Mouse (Mus musculus): Measurements from ENCODE around the gene Hsdl1. TPM values are rescaled to one million over a fixed set of nuclear protein-coding genes. Genes with fewer than 3 reads are reported as not detected.

Hsdl1 gene
- polyA plus RNA-seq, 1 experiment from 2014 or later = 16.6 TPM

DNA sequence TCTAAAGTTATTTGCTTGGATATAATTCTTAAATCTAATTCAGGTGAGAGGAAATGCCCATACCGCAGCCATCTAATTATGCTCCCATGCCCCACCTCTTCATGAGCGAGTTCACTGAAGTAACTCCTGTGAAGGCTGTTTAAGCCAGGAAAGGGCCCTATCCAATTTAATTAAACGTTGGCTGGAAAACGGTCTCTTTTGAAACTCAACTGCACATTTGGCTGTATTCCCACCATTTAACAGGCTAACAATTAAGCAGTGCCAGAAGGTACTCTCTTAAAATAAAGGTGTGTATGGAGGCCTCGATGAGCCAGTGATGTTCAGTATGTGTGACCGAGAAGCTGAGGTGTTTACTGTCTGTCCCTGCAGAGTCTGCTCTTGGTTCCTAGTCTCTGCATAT lies 19.1 kb downstream of the Hsdl1 start:
- no peak for ATAC-seq (ENCODE audit: low read depth)
- H3K4me1 ChIP-seq (ENCODE audit: control insufficient read depth, low read depth, low read length) = peaks cover 41% of the 10 kb centered on the region

GRCm38 (mm10) chr8:119552967-119553366 lies 22.0 kb downstream of the Hsdl1 start:
- Histone ChIP-seq H3K9ac (ENCODE audit: low read depth, low read length) (no peak overlapping the region), H3K27me3 (ENCODE audit: control insufficient read depth, insufficient read depth, low read depth, low read length) (no peaks in the 10 kb centered on the region), H3K9me3 (replicated peaks; ENCODE audit: control insufficient read depth, low read length) (no peaks in the 10 kb centered on the region), H3K36me3 (ENCODE audit: control insufficient read depth, insufficient read depth) (no peaks in the 10 kb centered on the region), H3K4me2 (ENCODE audit: low read depth, low read length) (no peak overlapping the region), H3K4me3 (ENCODE audit: low read depth, low read length) (no peak overlapping the region), H3K4me1 (ENCODE audit: control insufficient read depth, low read depth, low read length) (peaks cover 35% of the 10 kb centered on the region), H3K27ac (ENCODE audit: low read length) (no peak overlapping the region)
- peak; percentile 39; the same call in 1 of the 2 replicates for ATAC-seq (ENCODE audit: low read depth)
- 35% methylated on average over 2 of the region's 2 CpGs for WGBS (ENCODE audit: insufficient replicate concordance)

More for the DNA sequence above, 19.1 kb downstream of the Hsdl1 start:
- H3K27me3 ChIP-seq (ENCODE audit: control insufficient read depth, insufficient read depth, low read depth, low read length) = no peaks in the 10 kb centered on the region
- H3K4me3 ChIP-seq (ENCODE audit: low read depth, low read length) = no peak overlapping the region
- no peak overlapping the region for H3K27ac ChIP-seq (ENCODE audit: low read length)
- H3K4me2 ChIP-seq (ENCODE audit: low read depth, low read length) = no peak overlapping the region
- WGBS (ENCODE audit: insufficient replicate concordance) = 79% methylated on average over 6 of the region's 6 CpGs
- no peak overlapping the region for H3K9ac ChIP-seq (ENCODE audit: low read depth, low read length)
- no peaks in the 10 kb centered on the region for H3K36me3 ChIP-seq (ENCODE audit: control insufficient read depth, insufficient read depth)
- H3K9me3 ChIP-seq (replicated peaks; ENCODE audit: control insufficient read depth, low read length) = no peaks in the 10 kb centered on the region

GRCm38 (mm10) chr8:119548560-119549113 lies 26.3 kb downstream of the Hsdl1 start:
- Histone ChIP-seq H3K9ac (ENCODE audit: low read depth, low read length) (no peak overlapping the region), H3K9me3 (replicated peaks; ENCODE audit: control insufficient read depth, low read length) (no peaks in the 10 kb centered on the region), H3K36me3 (ENCODE audit: control insufficient read depth, insufficient read depth) (peaks cover 12% of the 10 kb centered on the region), H3K4me2 (ENCODE audit: low read depth, low read length) (no peak overlapping the region), H3K27me3 (ENCODE audit: control insufficient read depth, insufficient read depth, low read depth, low read length) (no peaks in the 10 kb centered on the region), H3K27ac (ENCODE audit: low read length) (no peak overlapping the region), H3K4me1 (ENCODE audit: control insufficient read depth, low read depth, low read length) (peaks cover 10% of the 10 kb centered on the region), H3K4me3 (ENCODE audit: low read depth, low read length) (no peak overlapping the region)
- ATAC-seq (ENCODE audit: low read depth) = no peak
- 66% methylated on average over 7 of the region's 7 CpGs for WGBS (ENCODE audit: insufficient replicate concordance)

GRCm38 (mm10) chr8:119547019-119547691 lies 27.8 kb downstream of the Hsdl1 start:
- Histone ChIP-seq H3K36me3 (ENCODE audit: control insufficient read depth, insufficient read depth) (peaks cover 21% of the 10 kb centered on the region), H3K4me2 (ENCODE audit: low read depth, low read length) (no peak overlapping the region), H3K4me3 (ENCODE audit: low read depth, low read length) (no peak overlapping the region), H3K9me3 (replicated peaks; ENCODE audit: control insufficient read depth, low read length) (no peaks in the 10 kb centered on the region), H3K4me1 (ENCODE audit: control insufficient read depth, low read depth, low read length) (no peaks in the 10 kb centered on the region; the same call in none of the 2 replicates), H3K9ac (ENCODE audit: low read depth, low read length) (no peak overlapping the region), H3K27me3 (ENCODE audit: control insufficient read depth, insufficient read depth, low read depth, low read length) (no peaks in the 10 kb centered on the region), H3K27ac (ENCODE audit: low read length) (no peak overlapping the region)
- WGBS (ENCODE audit: insufficient replicate concordance) = 77% methylated on average over 18 of the region's 18 CpGs
- no peak for ATAC-seq (ENCODE audit: low read depth)

DNA sequence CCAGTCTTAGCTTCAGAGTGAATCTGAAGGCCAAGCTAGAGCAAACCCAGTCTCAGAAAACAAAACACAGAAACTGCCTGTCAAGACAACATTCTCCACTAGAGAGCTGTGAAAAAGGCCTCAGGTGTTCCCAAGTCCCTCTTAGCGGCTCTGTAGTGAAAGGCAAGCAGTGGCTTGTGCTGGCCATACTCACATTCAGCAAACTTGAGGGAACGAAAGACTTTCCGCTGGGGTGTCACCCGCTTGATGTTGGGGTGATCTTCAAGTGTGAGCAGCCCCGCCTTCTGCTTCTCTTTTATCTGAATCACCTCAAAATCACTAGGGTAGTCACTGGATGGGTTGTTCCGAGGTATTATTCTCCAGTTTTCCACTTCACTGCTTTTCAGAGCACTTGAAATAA lies 29.2 kb downstream of the Hsdl1 start:
- Histone ChIP-seq H3K27ac (ENCODE audit: low read length) (no peak overlapping the region), H3K36me3 (ENCODE audit: control insufficient read depth, insufficient read depth) (peaks cover 26% of the 10 kb centered on the region), H3K9me3 (replicated peaks; ENCODE audit: control insufficient read depth, low read length) (no peaks in the 10 kb centered on the region), H3K4me3 (ENCODE audit: low read depth, low read length) (no peak overlapping the region), H3K27me3 (ENCODE audit: control insufficient read depth, insufficient read depth, low read depth, low read length) (no peaks in the 10 kb centered on the region), H3K4me2 (ENCODE audit: low read depth, low read length) (no peak overlapping the region), H3K9ac (ENCODE audit: low read depth, low read length) (no peak overlapping the region), H3K4me1 (ENCODE audit: control insufficient read depth, low read depth, low read length) (no peaks in the 10 kb centered on the region)
- no peak for ATAC-seq (ENCODE audit: low read depth)
- WGBS (ENCODE audit: insufficient replicate concordance) = 87% methylated on average over 6 of the region's 6 CpGs

DNA sequence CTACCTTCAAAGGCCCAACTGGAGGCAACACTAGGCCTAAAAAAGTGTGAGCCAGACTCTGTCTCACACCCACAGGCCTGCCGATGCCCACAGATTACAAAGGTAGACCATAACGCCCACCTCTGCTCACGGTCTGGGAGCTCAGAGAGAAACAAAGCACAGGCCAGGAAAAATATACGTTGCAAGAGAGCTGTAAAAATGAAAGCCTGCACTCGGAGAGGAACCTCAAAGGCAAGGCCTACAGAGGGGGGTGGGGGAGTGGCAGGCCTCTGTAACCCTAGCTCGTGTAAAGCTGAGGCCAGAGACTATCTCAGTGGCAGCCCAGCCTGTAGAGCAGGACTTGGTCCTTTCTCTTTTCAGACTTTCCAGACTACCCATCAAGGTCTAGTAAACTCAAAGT lies 29.8 kb downstream of the Hsdl1 start:
- Histone ChIP-seq H3K36me3 (ENCODE audit: control insufficient read depth, insufficient read depth) (peaks cover 31% of the 10 kb centered on the region), H3K27me3 (ENCODE audit: control insufficient read depth, insufficient read depth, low read depth, low read length) (no peaks in the 10 kb centered on the region), H3K4me2 (ENCODE audit: low read depth, low read length) (no peak overlapping the region), H3K9me3 (replicated peaks; ENCODE audit: control insufficient read depth, low read length) (no peaks in the 10 kb centered on the region), H3K27ac (ENCODE audit: low read length) (no peak overlapping the region), H3K4me3 (ENCODE audit: low read depth, low read length) (no peak overlapping the region), H3K4me1 (ENCODE audit: control insufficient read depth, low read depth, low read length) (no peaks in the 10 kb centered on the region), H3K9ac (ENCODE audit: low read depth, low read length) (no peak overlapping the region)
- 69% methylated on average over 6 of the region's 6 CpGs for WGBS (ENCODE audit: insufficient replicate concordance)
- ATAC-seq (ENCODE audit: low read depth) = no peak

DNA sequence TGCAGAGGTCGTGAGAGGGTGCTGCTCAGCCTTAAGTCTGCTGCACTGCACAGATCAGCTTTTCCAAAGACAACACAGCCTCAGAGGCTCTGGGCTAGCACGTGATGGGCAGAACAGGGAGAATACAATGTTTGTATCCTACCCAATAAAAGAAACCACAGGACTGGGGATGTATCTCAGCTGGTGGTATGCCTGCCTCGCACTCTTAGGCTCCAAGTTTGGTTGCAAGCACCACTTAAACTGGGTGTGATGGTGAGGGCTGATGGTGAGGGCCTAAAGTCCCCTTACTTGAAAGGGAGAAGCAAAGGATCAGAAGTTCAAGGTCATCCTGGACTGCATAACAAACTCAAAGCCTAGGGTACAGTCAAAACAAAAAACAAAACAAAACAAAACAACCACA lies 30.4 kb downstream of the Hsdl1 start:
- Histone ChIP-seq H3K4me3 (ENCODE audit: low read depth, low read length) (no peak overlapping the region), H3K9ac (ENCODE audit: low read depth, low read length) (no peak overlapping the region), H3K36me3 (ENCODE audit: control insufficient read depth, insufficient read depth) (peaks cover 37% of the 10 kb centered on the region), H3K4me2 (ENCODE audit: low read depth, low read length) (no peak overlapping the region), H3K9me3 (replicated peaks; ENCODE audit: control insufficient read depth, low read length) (no peaks in the 10 kb centered on the region), H3K4me1 (ENCODE audit: control insufficient read depth, low read depth, low read length) (no peaks in the 10 kb centered on the region), H3K27me3 (ENCODE audit: control insufficient read depth, insufficient read depth, low read depth, low read length) (no peaks in the 10 kb centered on the region), H3K27ac (ENCODE audit: low read length) (no peak overlapping the region)
- 69% methylated on average over 3 of the region's 3 CpGs for WGBS (ENCODE audit: insufficient replicate concordance)
- no peak for ATAC-seq (ENCODE audit: low read depth)

GRCm38 (mm10) chr8:119531973-119532372 lies 43.0 kb downstream of the Hsdl1 start:
- peaks cover 59% of the 10 kb centered on the region for H3K36me3 ChIP-seq (ENCODE audit: control insufficient read depth, insufficient read depth)

DNA sequence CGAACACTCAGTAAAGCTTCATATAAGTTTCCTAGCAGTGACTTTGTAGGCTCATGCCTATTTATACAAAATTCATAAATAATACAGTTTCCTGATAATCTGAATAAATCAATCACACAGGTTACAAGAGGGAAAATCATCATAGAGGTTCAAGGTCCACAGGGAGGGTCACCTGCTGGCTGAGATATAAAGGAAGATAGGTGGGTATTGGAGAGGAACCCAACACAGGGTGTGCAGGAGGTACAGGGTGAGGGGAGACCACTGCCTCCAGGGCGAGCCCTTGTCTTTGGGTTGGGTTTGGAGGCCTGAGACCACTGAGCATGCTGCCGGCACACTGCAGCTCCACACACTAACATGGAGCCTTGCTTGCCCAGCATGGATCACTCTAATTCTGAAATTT lies 43.6 kb downstream of the Hsdl1 start:
- Histone ChIP-seq H3K9ac (ENCODE audit: low read depth, low read length) (no peak overlapping the region), H3K4me1 (ENCODE audit: control insufficient read depth, low read depth, low read length) (no peaks in the 10 kb centered on the region), H3K4me3 (ENCODE audit: low read depth, low read length) (no peak overlapping the region), H3K36me3 (ENCODE audit: control insufficient read depth, insufficient read depth) (peaks cover 53% of the 10 kb centered on the region), H3K27me3 (ENCODE audit: control insufficient read depth, insufficient read depth, low read depth, low read length) (no peaks in the 10 kb centered on the region), H3K27ac (ENCODE audit: low read length) (no peak overlapping the region), H3K4me2 (ENCODE audit: low read depth, low read length) (no peak overlapping the region), H3K9me3 (replicated peaks; ENCODE audit: control insufficient read depth, low read length) (no peaks in the 10 kb centered on the region)
- ATAC-seq (ENCODE audit: low read depth) = no peak
- 78% methylated on average over 3 of the region's 3 CpGs for WGBS (ENCODE audit: insufficient replicate concordance)

More at GRCm38 (mm10) chr8:119531973-119532372, 43.0 kb downstream of the Hsdl1 start:
- no peak overlapping the region for H3K9ac ChIP-seq (ENCODE audit: low read depth, low read length)
- H3K4me3 ChIP-seq (ENCODE audit: low read depth, low read length) = no peak overlapping the region
- 82% methylated on average over 9 of the region's 9 CpGs for WGBS (ENCODE audit: insufficient replicate concordance)
- no peak overlapping the region for H3K4me2 ChIP-seq (ENCODE audit: low read depth, low read length)
- H3K27ac ChIP-seq (ENCODE audit: low read length) = no peak overlapping the region
- ATAC-seq (ENCODE audit: low read depth) = no peak
- no peaks in the 10 kb centered on the region for H3K9me3 ChIP-seq (replicated peaks; ENCODE audit: control insufficient read depth, low read length)
- H3K27me3 ChIP-seq (ENCODE audit: control insufficient read depth, insufficient read depth, low read depth, low read length) = no peaks in the 10 kb centered on the region
- no peaks in the 10 kb centered on the region for H3K4me1 ChIP-seq (ENCODE audit: control insufficient read depth, low read depth, low read length)
